Mouse (Mus musculus): ENCODE results near the gene Uqcrh. TPM values are rescaled to one million over a fixed set of nuclear protein-coding genes. Genes with fewer than 3 reads are reported as not detected.

Uqcrh gene
- 697 and 904 TPM in 2 replicates for polyA plus RNA-seq (2016; fragmentation: Nextera tagmentation; extraction: Ambion mirVana)

GRCm38 (mm10) chr4:116074861-116075620 lies at the start of gene Uqcrh, which contains the start of gene Lrrc41:
Gene Uqcrh (minus strand): TSS chr4:116075071.
Gene Lrrc41 (plus strand): TSS chr4:116075269.
- no peaks in the 10 kb centered on the region for H3K27me3 ChIP-seq (ENCODE audit: insufficient read depth, poor library complexity, severe bottlenecking)
- under 1% methylated on average over 55 of the region's 55 CpGs for WGBS
- no peaks in the 10 kb centered on the region for H3K9me3 ChIP-seq

GRCm38 (mm10) chr4:116123602-116124519 lies 49.0 kb upstream of the Uqcrh start, which contains the start of the genes Rad54l and Pomgnt1:
Gene Rad54l (minus strand): TSS chr4:116123690.
Gene Pomgnt1 (plus strand): TSS chr4:116123840.
- H3K9me3 ChIP-seq: no peaks in the 10 kb centered on the region
- H3K4me3 ChIP-seq: peak within 1 kb of the TSS; percentile 75
- no peaks in the 10 kb centered on the region for H3K27me3 ChIP-seq (ENCODE audit: insufficient read depth, poor library complexity, severe bottlenecking)
- peaks cover 15% of the 10 kb centered on the region for H3K36me3 ChIP-seq
- WGBS: 6% methylated on average over 24 of the region's 24 CpGs
- peaks cover 18% of the 10 kb centered on the region for H3K4me1 ChIP-seq
- DNase-seq (ENCODE audit: low spot score): peak; percentile 98
- H3K27ac ChIP-seq: peak within 1 kb of the TSS; percentile 83

More at GRCm38 (mm10) chr4:116074861-116075620, at the start of gene Uqcrh, which contains the start of gene Lrrc41:
- Histone ChIP-seq H3K36me3 (peaks cover 16% of the 10 kb centered on the region), H3K4me1 (peaks cover 35% of the 10 kb centered on the region), H3K4me3 (peak within 1 kb of the TSS; percentile 99), H3K27ac (peak within 1 kb of the TSS; percentile 99)
- DNase-seq (ENCODE audit: low spot score): peak; percentile 98

GRCm38 (mm10) chr4:116122762-116123161 lies 47.9 kb upstream of the Uqcrh start:
- no peaks in the 10 kb centered on the region for H3K27me3 ChIP-seq (ENCODE audit: insufficient read depth, poor library complexity, severe bottlenecking)
- DNase-seq (ENCODE audit: low spot score): no peak
- peaks cover 20% of the 10 kb centered on the region for H3K36me3 ChIP-seq
- no peaks in the 10 kb centered on the region for H3K9me3 ChIP-seq
- H3K4me3 ChIP-seq: peak overlapping the region; percentile 75
- peaks cover 18% of the 10 kb centered on the region for H3K4me1 ChIP-seq
- H3K27ac ChIP-seq: peak overlapping the region; percentile 83
- WGBS: 2% methylated on average over 1 of the region's 1 CpGs

DNA sequence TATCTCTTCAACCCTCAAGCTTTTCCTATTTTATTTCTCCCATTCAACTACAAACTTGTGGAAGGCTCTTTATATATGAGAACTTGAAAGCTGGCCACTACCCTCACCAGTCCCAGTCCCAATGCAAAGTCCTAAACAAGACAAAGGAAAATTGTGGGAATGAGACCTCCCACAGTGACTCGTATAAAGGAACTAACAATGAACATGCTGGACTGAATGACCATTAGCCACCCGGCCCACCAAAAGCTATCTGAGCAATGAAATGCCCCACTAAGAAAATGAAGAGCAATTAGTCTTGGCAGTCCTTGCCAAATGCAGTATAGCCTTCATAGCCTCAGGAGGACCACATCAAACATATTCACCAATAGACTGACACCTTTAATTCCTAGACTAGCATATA lies 36.6 kb upstream of the Uqcrh start:
- Histone ChIP-seq H3K4me3 (no peak overlapping the region), H3K4me1 (no peaks in the 10 kb centered on the region), H3K36me3 (peaks cover 67% of the 10 kb centered on the region), H3K9me3 (no peaks in the 10 kb centered on the region), H3K27me3 (ENCODE audit: insufficient read depth, poor library complexity, severe bottlenecking) (no peaks in the 10 kb centered on the region), H3K27ac (no peak overlapping the region)
- no peak for DNase-seq (ENCODE audit: low spot score)
- WGBS: 87% methylated on average over 2 of the region's 2 CpGs

- H3K9me3 ChIP-seq: no peaks in the 10 kb centered on the region
- no peaks in the 10 kb centered on the region for H3K4me1 ChIP-seq
- DNase-seq (ENCODE audit: low spot score): no peak
- no peak overlapping the region for H3K27ac ChIP-seq
- peaks cover 66% of the 10 kb centered on the region for H3K36me3 ChIP-seq
- H3K4me3 ChIP-seq: no peak overlapping the region
- 90% methylated on average over 6 of the region's 6 CpGs for WGBS
- H3K27me3 ChIP-seq (ENCODE audit: insufficient read depth, poor library complexity, severe bottlenecking): no peaks in the 10 kb centered on the region
These were observed 35.8 kb upstream of the Uqcrh start for GRCm38 (mm10) chr4:116110695-116111094.

- Histone ChIP-seq H3K9me3 (no peaks in the 10 kb centered on the region), H3K27ac (no peak overlapping the region), H3K27me3 (ENCODE audit: insufficient read depth, poor library complexity, severe bottlenecking) (no peaks in the 10 kb centered on the region), H3K4me3 (no peak overlapping the region), H3K36me3 (peaks cover 82% of the 10 kb centered on the region), H3K4me1 (no peaks in the 10 kb centered on the region)
- no peak for DNase-seq (ENCODE audit: low spot score)
- 89% methylated on average over 5 of the region's 5 CpGs for WGBS
These were observed 30.4 kb upstream of the Uqcrh start for GRCm38 (mm10) chr4:116105278-116105677.

DNA sequence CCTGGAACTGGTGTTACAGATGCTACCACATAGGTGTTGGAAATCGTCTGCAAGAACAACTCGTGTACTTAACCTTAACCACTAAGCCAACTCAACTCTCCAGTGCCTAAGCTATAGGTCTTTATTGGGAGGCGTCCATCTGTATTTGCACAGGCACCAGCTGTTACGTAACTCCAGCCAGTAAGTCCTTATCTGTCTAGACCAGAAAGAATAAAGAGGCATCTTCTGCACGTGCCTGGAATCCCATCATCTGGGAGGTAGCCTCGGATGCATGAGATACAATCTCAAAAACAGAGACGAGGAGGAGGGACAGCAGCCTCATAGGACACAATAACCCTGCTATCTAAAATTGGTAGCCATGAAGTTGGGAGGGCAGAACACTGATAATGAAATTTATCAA lies 26.1 kb upstream of the Uqcrh start:
- no peaks in the 10 kb centered on the region for H3K27me3 ChIP-seq (ENCODE audit: insufficient read depth, poor library complexity, severe bottlenecking)
- DNase-seq (ENCODE audit: low spot score): no peak
- no peaks in the 10 kb centered on the region for H3K9me3 ChIP-seq
- H3K27ac ChIP-seq: no peak overlapping the region
- H3K4me3 ChIP-seq: no peak overlapping the region
- no peaks in the 10 kb centered on the region for H3K4me1 ChIP-seq
- H3K36me3 ChIP-seq: peaks cover 96% of the 10 kb centered on the region
- WGBS: 74% methylated on average over 7 of the region's 7 CpGs

- H3K27me3 ChIP-seq (ENCODE audit: insufficient read depth, poor library complexity, severe bottlenecking): no peaks in the 10 kb centered on the region
- H3K9me3 ChIP-seq: no peaks in the 10 kb centered on the region
- WGBS: 79% methylated on average over 8 of the region's 8 CpGs
- DNase-seq (ENCODE audit: low spot score): no peak
- no peak overlapping the region for H3K27ac ChIP-seq
- no peaks in the 10 kb centered on the region for H3K4me1 ChIP-seq
- no peak overlapping the region for H3K4me3 ChIP-seq
- peaks cover 99% of the 10 kb centered on the region for H3K36me3 ChIP-seq
These were observed 22.3 kb upstream of the Uqcrh start for GRCm38 (mm10) chr4:116097211-116097610.

DNA sequence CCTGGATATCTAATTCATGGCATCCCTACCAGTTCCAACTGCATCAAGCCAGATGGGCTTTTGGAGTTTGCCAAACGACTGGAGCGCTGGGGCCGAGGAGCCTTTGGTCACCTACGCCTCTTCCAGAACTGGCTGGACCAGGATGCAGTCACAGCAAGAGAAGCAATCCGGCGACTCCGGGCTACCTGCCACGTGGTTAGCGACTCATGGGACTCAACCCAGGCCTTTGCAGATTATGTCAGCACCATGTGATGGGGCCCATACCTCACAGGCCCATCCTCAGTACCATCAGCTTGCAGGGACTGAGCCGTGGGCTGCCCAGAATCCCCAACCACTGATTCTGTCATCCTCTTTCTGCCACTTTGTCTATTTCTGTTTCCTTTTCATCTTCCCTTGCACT lies 21.4 kb upstream of the Uqcrh start:
- 89% methylated on average over 10 of the region's 10 CpGs for WGBS
- DNase-seq (ENCODE audit: low spot score): no peak
- Histone ChIP-seq H3K4me3 (no peak overlapping the region), H3K36me3 (peaks cover 100% of the 10 kb centered on the region), H3K27me3 (ENCODE audit: insufficient read depth, poor library complexity, severe bottlenecking) (no peaks in the 10 kb centered on the region), H3K4me1 (no peaks in the 10 kb centered on the region), H3K27ac (no peak overlapping the region), H3K9me3 (no peaks in the 10 kb centered on the region)

DNA sequence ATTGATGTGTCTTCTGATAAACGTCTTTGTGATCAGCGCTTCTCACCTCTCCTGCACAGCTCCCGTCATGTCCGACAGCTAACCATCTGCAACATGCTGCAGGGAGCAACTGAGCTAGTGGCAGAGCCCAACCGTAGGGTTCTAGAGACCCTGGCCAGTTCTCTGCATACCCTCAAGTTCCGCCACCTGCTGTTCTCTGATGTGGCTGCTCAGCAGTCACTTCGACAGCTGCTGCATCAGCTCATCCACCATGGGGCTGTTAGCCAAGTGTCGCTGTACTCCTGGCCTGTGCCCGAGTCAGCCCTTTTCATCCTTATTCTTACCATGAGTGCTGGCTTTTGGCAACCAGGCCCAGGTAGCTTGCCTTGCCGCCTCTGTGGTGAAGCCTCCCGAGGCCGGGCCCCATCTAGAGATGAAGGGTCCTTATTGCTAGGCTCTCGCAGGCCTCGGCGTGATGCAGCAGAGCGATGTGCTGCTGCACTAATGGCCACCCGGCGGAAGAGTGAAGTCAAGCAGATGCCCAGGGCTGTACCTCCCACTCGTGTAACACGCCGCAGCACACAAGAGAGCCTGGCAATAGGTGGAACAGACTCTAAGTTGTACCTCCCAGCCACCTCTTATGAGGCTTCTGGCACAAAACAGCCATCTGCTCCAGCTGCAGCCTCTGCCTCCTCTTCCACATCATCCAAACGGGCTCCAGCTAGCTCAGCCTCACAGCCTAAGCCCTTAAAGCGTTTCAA lies 13.8 kb upstream of the Uqcrh start:
- Histone ChIP-seq H3K27me3 (ENCODE audit: insufficient read depth, poor library complexity, severe bottlenecking) (no peaks in the 10 kb centered on the region), H3K4me3 (no peak overlapping the region), H3K36me3 (peaks cover 92% of the 10 kb centered on the region), H3K9me3 (no peaks in the 10 kb centered on the region), H3K4me1 (no peaks in the 10 kb centered on the region), H3K27ac (no peak overlapping the region)
- WGBS: 85% methylated on average over 23 of the region's 23 CpGs
- no peak for DNase-seq (ENCODE audit: low spot score)

DNA sequence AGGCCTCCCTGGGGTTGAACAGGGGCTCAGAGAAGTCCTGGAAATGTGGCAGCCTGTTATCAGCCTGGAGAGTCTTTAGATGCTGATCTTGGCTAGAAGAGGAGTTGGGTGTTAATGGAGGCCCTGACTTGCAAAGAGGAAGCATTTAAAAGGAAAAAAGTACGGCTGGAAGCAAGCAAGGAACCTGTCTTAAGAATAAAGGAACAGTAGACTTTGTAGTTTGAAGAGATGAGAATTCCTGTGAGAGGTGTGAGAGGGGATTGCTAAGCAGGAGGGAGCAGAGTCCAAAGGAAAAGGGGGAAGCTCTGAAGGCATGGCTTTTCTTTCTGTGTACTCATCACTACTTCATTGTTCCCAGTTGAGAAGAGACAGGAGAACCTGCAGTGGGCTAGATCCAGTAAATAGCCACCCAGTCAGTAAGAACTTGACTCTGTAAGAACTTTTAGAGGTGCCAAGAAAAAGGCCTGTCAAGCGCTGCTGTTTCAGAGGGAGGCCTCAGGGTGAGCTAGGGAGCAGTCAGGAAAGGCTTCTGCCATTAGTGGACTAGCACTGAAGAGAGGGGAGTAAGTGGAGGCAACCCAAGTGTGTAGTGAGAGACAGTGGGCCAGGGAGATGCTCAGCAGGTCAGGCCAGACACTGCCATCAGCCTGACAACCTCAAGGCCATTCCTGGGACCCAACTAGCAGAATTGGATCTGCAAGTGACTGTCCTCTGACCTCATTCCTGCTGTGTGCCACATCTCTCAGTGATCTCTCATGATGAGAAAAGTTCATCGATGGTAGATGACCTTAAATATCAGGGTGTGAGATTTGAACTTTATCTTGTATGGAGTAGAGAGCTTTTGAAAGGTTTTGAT lies 2.6 kb upstream of the Uqcrh start:
- 44% methylated on average over 3 of the region's 3 CpGs for WGBS

More for the DNA sequence above, 2.6 kb upstream of the Uqcrh start:
- H3K4me3 ChIP-seq: peak overlapping the region; percentile 99
- no peaks in the 10 kb centered on the region for H3K27me3 ChIP-seq (ENCODE audit: insufficient read depth, poor library complexity, severe bottlenecking)
- peaks cover 32% of the 10 kb centered on the region for H3K36me3 ChIP-seq
- H3K27ac ChIP-seq: peak overlapping the region; percentile 99
- H3K9me3 ChIP-seq: no peaks in the 10 kb centered on the region
- no peak for DNase-seq (ENCODE audit: low spot score)
- peaks cover 31% of the 10 kb centered on the region for H3K4me1 ChIP-seq
